Mouse (Mus musculus) kidney, postnatal 0 days (tissue): ENCODE results near the gene Srebf1. TPM values are rescaled to one million over a fixed set of nuclear protein-coding genes. Genes with fewer than 3 reads are reported as not detected.

ENCODE experiments used
- ATAC-seq: fragments of 200-750 bp; cut with Nextera tagmentation; replicated peaks from 2 replicates; pipeline ENCODE4 v1.8.0; 2017; ENCODE audit warnings: low read depth, moderate number of reproducible peaks, moderate TSS enrichment, moderate library complexity; ENCODE audit not compliant: low FRiP score
- DNase-seq: peaks from one replicate; pipeline ENCODE4 v3.0.0-alpha.2; 2016; ENCODE audit warnings: low spot score
- H3K27ac ChIP-seq: fragments of 300-500 bp; sonication (generic); 2 replicates; pipeline ENCODE4 v1.5.1; 2014; ENCODE audit warnings: mild to moderate bottlenecking
- H3K27me3 ChIP-seq: fragments of 300-500 bp; sonication (generic); 2 replicates; pipeline ENCODE4 v1.6.1; 2014; ENCODE audit warnings: low read length, mixed read lengths; ENCODE audit not compliant: insufficient read depth
- H3K36me3 ChIP-seq: fragments of 300-500 bp; sonication (generic); 2 replicates; pipeline ENCODE4 v1.6.1; 2014; ENCODE audit warnings: low read length, mixed read lengths; ENCODE audit not compliant: insufficient read depth
- H3K4me1 ChIP-seq: fragments of 300-500 bp; sonication (generic); replicated peaks from 2 replicates; pipeline ENCODE4 v1.6.1; 2014; ENCODE audit warnings: antibody characterized with exemption, low read length, mixed read lengths; ENCODE audit not compliant: insufficient read depth
- H3K4me2 ChIP-seq: fragments of 300-500 bp; sonication (generic); 2 replicates; pipeline ENCODE4 v1.6.1; 2014; ENCODE audit warnings: mild to moderate bottlenecking, low read length, moderate library complexity, mixed read lengths
- H3K4me3 ChIP-seq: fragments of 300-500 bp; sonication (generic); replicated peaks from 2 replicates; pipeline ENCODE4 v1.5.1; 2014; ENCODE audit warnings: low read depth, low read length
- H3K9ac ChIP-seq: fragments of 300-500 bp; sonication (generic); 2 replicates; pipeline ENCODE4 v1.6.1; 2014; ENCODE audit warnings: low read depth, low read length
- H3K9me3 ChIP-seq: fragments of 300-500 bp; sonication (generic); replicated peaks from 2 replicates; pipeline ENCODE4 v1.6.1; 2016; ENCODE audit warnings: low read length, inconsistent platforms, mixed read lengths
- CTCF ChIP-seq: IDR thresholded peaks from 2 replicates; pipeline ENCODE4 v1.5.1; 2016; ENCODE audit warnings: antibody characterized with exemption, low read depth, mild to moderate bottlenecking, moderate library complexity
- WGBS: fragments of 180-500 bp; shearing (Covaris S2); extraction: QIAGEN DNeasy Blood & Tissue Kit; methylation state at CpG from one replicate; pipeline ENCODE4 v1.1.7; 2014; 5-methylcytosine and 5-hydroxymethylcytosine counted together
- microRNA-seq: library from miRNA; unstranded; fragments of <30 nt; microRNA quantifications from one replicate; pipeline ENCODE4, GENCODE M21; 2016
- polyA plus RNA-seq: library from polyadenylated mRNA; unstranded; fragments of >200 nt; fragmentation: Nextera tagmentation; extraction: Ambion mirVana; gene quantifications from 2 replicates; pipeline ENCODE4 v1.2.1, GENCODE M21; 2015

Srebf1 gene
- polyA plus RNA-seq, 1 experiment from 2014 or later = 50.6 TPM

- H3K27me3 ChIP-seq = no peaks in the 10 kb centered on the region
- ATAC-seq (no peak), DNase-seq (no peak)
- H3K4me1 ChIP-seq = no peaks in the 10 kb centered on the region; the same call in 1 of the 2 replicates
- no peaks in the 10 kb centered on the region for H3K9me3 ChIP-seq
- H3K4me3 ChIP-seq = no peak overlapping the region
- 83% methylated on average over 5 of the region's 5 CpGs for WGBS
- no peak overlapping the region for H3K27ac ChIP-seq
- TF ChIP-seq CTCF = no peak
- no peak overlapping the region for H3K9ac ChIP-seq
- H3K4me2 ChIP-seq = no peak overlapping the region
- no peaks in the 10 kb centered on the region for H3K36me3 ChIP-seq
Observed at GRCm38 (mm10) chr11:60155690-60156089, 66.7 kb downstream of the Srebf1 start.

GRCm38 (mm10) chr11:60153936-60154335 is 68.4 kb downstream of the Srebf1 start:
- Histone ChIP-seq H3K4me3 (no peak overlapping the region), H3K27ac (no peak overlapping the region), H3K9me3 (no peaks in the 10 kb centered on the region), H3K9ac (no peak overlapping the region), H3K4me1 (no peaks in the 10 kb centered on the region), H3K27me3 (no peaks in the 10 kb centered on the region), H3K36me3 (no peaks in the 10 kb centered on the region), H3K4me2 (no peak overlapping the region)
- no peak for ATAC-seq
- 93% methylated on average over 3 of the region's 3 CpGs for WGBS
- TF ChIP-seq CTCF = no peak
- no peak for DNase-seq

DNA sequence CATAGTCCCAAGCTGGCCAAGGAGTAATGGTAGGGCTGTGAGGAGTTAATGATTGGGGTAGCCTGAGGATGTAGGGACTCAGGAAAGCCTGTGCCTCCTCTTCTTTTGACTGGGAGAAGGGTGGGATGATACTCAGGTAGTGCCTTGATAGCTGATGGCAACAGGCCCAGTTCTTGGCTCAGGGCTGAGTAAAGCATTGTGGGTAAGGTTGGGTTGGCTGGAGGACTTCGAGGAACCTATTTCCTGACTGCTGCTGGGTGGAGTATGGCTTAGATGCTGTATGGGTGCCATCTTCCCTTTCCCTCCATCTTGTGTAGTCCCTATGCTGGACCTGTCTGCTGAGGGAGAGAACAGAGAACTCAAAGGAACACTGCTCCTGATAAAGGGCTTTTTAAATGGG is 70.0 kb downstream of the Srebf1 start:
- Histone ChIP-seq H3K36me3 (no peaks in the 10 kb centered on the region), H3K9me3 (no peaks in the 10 kb centered on the region), H3K27me3 (no peaks in the 10 kb centered on the region), H3K4me1 (no peaks in the 10 kb centered on the region), H3K4me2 (no peak overlapping the region), H3K4me3 (no peak overlapping the region), H3K27ac (no peak overlapping the region), H3K9ac (no peak overlapping the region)
- no peak for TF ChIP-seq CTCF
- DNase-seq (no peak), ATAC-seq (no peak)
- 64% methylated on average over 1 of the region's 1 CpGs for WGBS

GRCm38 (mm10) chr11:60150677-60151076 is 71.7 kb downstream of the Srebf1 start:
- H3K4me2 ChIP-seq = no peak overlapping the region
- H3K4me1 ChIP-seq = no peaks in the 10 kb centered on the region
- no peaks in the 10 kb centered on the region for H3K9me3 ChIP-seq
- no peak overlapping the region for H3K27ac ChIP-seq
- DNase-seq (no peak), ATAC-seq (no peak)
- H3K36me3 ChIP-seq = 0 out of 2 replicates have a peak, but pooled peaks cover 1% of the 10 kb centered on the region
- no peak overlapping the region for H3K9ac ChIP-seq
- H3K4me3 ChIP-seq = no peak overlapping the region
- H3K27me3 ChIP-seq = no peaks in the 10 kb centered on the region
- WGBS = 68% methylated on average over 3 of the region's 3 CpGs
- TF ChIP-seq CTCF = no peak

Small RNA genes within 50 kb of the gene (microRNA-seq; reads per million reads assigned to microRNA genes)
- not detected for gene Mir6921
- not detected for gene Mir6922

Other genes starting within 250 kb of the Srebf1 start
- gene Pemt, start 176.1 kb downstream of the Srebf1 start, polyA plus RNA-seq = 10.2 and 13.4 TPM in 2 replicates
- gene Rai1, start 117.6 kb downstream of the Srebf1 start, polyA plus RNA-seq = 14.6 and 15.2 TPM in 2 replicates
- 27.9 and 29.9 TPM in 2 replicates for gene Tom1l2, start 130.3 kb upstream of the Srebf1 start, polyA plus RNA-seq
- 2.1 and 2.2 TPM in 2 replicates for gene Drc3, start 130.7 kb upstream of the Srebf1 start, polyA plus RNA-seq
- gene Gid4, start 194.6 kb upstream of the Srebf1 start, polyA plus RNA-seq = 18.3 and 19.2 TPM in 2 replicates
- 41.2 and 44.2 TPM in 2 replicates for gene Atpaf2, start 195.9 kb upstream of the Srebf1 start, polyA plus RNA-seq
- 77.4 and 80.7 TPM in 2 replicates for gene Drg2, start 232.0 kb upstream of the Srebf1 start, polyA plus RNA-seq
- 0.13 and 0.19 TPM in 2 replicates for gene Myo15, start 246.8 kb upstream of the Srebf1 start, polyA plus RNA-seq